Mouse (Mus musculus) gastrocnemius, postnatal 4 days (tissue): ENCODE measurements around the gene Rel. TPM values are rescaled to one million over a fixed set of nuclear protein-coding genes. Genes with fewer than 3 reads are reported as not detected.

Experiments used
- DNase-seq, 2 experiments: peaks; one replicate each; pipeline ENCODE4 v3.0.0; 2021 to 2022; ENCODE audit warnings: low spot score in 2 of 2, mixed read lengths in 2 of 2
- total RNA-seq, 2 experiments: library from RNA; stranded (reverse); gene quantifications; 2 replicates each; pipeline ENCODE4 v1.2.3; 2021

The Rel gene
- total RNA-seq, 2 experiments from 2014 or later, result 5.1 to 5.6 TPM

DNA sequence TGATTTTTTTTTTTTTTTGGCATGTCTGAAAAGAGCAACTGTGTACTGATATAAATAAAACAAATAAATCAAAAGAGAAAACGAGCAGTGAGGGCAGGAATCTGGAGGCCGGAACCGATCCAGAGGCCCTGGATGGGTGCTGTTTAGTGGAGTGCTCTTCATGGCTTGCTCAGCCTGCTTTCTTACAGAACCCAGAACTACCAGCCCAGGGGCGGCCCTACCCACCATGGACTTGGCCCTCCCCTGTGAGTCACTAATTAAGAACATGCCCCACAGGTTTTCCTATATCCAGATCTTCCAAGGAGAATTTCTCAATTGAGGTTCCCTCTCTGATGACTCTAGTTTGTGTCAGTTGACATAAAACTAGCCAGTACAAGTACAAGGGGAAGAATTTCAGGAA lies 24.7 kb downstream of the Rel start:
- no peak for DNase-seq

GRCm38 (mm10) chr11:23744352-23744751 lies 26.4 kb downstream of the Rel start:
- no peak for DNase-seq

GRCm38 (mm10) chr11:23741386-23741785 lies 29.4 kb downstream of the Rel start:
- DNase-seq, result no peak

DNA sequence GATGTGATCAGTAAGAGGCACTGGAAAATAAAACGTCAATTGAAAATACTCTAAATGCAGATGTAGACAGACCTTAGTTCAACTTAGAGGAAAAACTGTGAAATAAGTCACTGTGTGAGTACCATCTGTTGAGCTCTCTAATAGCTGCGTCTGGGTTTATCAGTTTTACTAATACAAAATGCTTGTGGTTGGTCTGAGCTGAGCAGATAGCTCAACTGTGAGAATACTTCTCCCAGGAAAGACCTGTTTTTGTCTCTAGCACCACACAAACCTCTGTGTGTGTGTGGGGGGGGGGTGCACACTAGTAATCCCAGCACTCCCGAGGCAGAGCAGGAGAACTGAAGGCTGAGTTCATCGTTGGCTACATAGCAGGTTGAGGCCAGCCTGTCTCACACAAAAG lies 29.9 kb downstream of the Rel start:
- no peak for DNase-seq

DNA sequence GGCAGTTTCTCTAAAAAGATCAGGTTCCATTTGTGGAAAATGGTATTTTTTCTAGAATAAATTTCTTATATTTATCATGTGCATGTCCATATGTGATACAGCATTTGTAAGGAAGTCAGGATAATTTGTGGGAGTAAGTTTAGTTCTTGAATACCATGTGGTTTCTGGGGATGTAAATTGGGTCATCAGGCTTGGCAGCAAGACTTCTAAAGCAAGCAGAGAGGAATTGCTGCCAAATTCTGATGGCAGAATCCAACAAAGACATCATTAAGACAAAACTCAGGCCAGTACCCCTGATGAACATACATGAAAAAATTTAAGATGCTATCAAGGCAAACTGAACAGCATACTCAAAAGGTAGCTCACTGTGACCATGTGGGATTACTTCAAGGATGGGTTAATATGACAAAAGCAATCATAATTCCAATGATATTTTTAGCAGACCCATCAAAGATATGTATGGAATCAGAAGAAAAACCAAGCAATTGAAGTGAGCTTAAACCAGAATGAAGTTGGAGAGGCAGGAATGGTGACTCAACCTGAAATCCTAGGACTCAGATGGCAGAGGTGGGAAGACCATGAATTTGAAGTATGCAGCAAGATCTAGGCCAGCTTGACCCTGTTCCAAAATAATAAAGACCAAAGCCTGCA lies 34.8 kb downstream of the Rel start:
- DNase-seq, result no peak

GRCm38 (mm10) chr11:23734749-23735286 lies 36.0 kb downstream of the Rel start:
- DNase-seq, result no peak

- DNase-seq, result no peak
Observed at GRCm38 (mm10) chr11:23732840-23733239, 37.9 kb downstream of the Rel start.

- DNase-seq, result no peak
Observed at GRCm38 (mm10) chr11:23730120-23730519, 40.6 kb downstream of the Rel start.

DNA sequence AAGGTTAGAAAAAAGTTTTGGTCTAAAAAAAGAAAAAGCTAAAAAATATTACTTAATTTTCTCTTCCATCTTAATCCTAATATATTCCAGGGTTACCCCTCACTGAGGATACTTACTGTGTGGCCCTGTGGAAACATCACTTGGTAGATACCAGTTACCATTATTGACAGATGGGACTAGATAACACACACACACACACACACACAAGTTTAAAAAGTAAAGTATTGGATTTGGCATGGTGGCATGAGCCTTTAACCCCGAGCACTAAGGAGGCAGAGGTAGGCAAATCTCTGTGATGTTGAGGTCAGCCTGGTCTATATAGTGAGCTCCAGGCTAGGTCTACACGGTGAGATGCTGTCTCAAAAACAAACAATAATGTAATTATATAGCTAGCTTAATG lies 42.6 kb downstream of the Rel start:
- DNase-seq, result no peak

- no peak for DNase-seq
Observed at GRCm38 (mm10) chr11:23726441-23726840, 44.3 kb downstream of the Rel start.

GRCm38 (mm10) chr11:23725850-23726249 lies 44.9 kb downstream of the Rel start:
- DNase-seq, result no peak

GRCm38 (mm10) chr11:23722326-23722725 lies 48.4 kb downstream of the Rel start:
- DNase-seq, result no peak

GRCm38 (mm10) chr11:23719825-23720224 lies 50.9 kb downstream of the Rel start:
- no peak for DNase-seq

DNA sequence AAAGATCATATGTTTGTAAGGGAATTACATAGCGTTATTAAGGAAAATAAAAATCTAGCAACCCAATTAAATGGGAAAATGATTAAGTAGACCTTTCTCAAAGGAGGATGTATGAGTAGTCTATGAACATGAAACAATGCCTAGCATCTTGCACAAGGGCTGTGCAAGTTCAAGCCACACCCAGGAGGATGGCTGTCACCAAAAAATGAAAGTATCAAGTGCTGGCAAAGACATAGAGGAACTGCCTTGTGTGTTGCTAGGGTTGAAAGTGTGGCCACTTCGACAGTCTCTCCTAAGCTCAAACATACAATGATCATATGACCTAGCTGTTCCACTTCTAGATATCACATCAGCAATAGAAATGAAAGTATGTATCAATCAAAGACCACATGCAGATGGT lies 51.9 kb downstream of the Rel start:
- DNase-seq, result no peak

DNA sequence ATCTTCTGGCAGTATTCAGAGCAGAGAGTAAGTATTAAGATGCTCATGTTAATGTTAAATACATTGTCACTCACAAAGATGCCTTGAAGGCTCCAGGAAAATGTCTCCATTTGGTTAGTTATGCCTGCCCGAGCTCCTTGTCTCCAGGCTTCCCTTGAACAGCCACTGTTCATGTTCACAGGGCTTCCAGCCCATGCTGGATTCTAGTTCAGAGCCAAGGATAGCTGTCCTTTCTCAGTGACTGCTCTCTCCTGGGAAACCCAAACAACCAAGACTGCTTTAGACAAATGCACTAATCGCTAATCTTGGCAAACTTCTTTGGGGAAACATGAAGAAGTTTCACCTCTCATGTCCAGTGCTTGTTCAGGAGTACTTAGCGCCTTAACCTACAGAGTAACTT lies 58.5 kb downstream of the Rel start:
- no peak for DNase-seq

DNA sequence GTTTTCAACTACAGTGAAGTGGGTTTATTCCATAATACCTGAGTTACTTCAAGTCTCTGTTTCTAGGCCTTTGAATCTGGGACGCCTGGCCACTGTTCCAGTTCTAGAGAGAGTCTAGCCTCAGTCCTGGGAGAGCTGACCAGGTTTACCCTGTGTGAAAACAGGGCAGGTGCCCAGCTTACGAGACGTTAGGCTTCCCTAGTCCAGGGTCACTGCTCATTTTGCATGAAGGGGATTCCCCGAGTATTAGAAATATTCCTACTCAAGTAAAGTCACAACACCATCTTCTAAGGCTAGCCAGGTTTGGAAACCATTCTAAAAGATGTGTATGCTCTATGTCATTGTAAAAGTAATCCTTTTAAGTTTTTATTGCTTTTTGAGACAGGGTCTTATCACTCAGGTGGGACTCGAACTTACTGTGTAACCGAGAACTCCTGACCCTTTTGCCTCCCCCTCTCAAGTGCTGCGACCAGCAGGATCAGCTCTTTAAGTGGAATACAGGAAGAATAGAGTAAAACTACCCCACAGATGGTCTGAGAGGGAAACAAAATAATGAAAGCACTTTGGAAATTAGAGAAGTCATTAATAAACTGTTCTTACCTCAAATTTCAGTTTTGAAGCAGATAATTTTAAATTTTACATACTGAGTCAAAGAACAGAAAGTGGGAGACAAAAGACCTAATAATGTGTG lies 66.0 kb downstream of the Rel start:
- no peak for DNase-seq

DNA sequence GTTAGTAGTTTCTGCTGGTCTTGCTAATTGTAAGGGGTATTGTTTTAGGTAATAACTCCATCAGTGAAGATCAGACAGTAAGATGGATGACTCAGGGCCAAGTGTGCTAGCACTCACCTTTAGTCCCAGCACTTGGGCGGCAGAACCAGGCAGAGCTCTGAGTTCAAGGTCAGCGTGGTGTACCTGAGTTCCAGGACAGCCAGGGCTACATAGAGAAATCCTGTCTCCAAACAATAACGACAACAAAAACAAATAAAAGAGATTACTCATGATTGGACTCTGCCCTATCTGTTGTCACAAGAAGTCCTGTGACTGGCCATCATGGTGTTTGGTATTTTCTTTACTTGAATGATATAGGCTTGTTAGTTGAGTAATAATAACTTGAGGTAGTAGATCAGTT lies 68.9 kb downstream of the Rel start:
- no peak for DNase-seq

DNA sequence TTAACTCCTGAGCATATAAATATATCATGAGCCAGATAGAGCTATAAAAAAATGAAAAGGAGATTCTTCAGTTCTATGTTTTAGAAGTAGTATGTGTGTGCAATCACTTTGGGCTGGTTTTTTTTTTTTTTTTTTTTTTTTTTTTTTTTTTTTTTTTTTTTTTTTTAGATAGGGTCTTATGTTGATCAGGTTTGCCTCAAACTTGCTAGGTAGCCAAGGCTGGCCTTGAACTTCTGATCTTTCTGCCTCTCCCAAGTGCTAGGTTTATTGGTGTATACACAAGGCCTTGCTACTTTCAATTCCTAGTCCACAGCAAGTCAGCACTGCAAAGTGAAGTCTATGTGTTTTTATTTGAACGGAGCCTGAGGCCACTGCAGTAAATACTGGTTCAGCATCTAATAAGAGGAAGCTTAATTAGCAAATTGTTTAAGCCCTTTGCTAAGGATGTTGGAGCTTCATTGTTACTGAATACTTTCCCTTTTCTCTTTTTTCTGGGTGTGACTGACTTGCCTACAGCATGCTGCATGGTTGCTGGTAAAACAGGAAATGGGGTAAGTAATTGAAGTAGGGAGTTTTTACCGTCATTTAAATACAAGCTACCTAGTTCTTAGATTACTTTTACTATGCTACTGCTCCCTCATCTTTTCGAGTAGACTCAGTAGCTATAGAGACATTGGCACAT lies 71.2 kb downstream of the Rel start:
- no peak for DNase-seq

- no peak for DNase-seq
Observed at GRCm38 (mm10) chr11:23698526-23698925, 72.2 kb downstream of the Rel start.

GRCm38 (mm10) chr11:23695847-23696246 lies 74.9 kb downstream of the Rel start:
- no peak for DNase-seq

DNA sequence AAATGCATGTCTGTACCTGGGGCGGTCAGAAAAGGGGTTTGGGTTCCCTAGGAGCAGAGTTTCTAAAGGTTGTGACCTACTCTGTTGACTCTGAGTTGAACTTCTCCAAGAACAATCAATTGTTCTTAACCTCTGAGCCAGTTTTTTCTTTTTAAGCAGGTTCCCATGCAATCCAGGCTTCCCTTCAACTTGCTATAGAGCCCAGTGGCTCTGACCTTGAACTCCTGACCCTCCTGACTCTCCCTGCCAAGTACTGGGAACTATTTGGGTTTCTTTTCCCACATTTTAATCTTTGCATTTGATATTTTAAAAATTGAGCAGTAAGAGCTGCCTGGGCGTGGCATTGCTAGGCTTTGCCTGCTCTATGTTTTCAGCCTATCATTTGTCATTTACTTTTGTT lies 77.5 kb downstream of the Rel start:
- no peak for DNase-seq

GRCm38 (mm10) chr11:23688060-23688459 lies 82.7 kb downstream of the Rel start:
- DNase-seq, result no peak
